In the genomic region with DNA sequence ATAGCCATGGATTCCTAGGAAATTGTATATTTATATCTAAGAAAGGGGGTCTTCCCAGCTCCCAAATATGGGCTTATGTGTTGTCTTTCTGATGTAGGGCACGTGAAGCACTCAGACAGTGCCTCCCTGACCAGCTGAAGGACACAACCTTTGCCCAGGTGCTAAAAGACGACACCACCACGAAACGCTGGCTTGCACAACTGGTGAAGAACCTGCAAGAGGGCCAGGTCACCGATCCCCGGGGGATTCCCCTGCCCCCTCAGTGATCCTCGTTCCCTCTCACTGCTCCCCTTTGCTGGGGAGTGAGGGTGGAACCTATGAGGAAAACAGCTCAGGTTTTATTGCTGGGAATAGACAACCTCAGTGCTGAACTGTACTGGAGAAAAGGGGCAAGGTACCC, we compare ENCODE assay signal across 28 mouse cellular contexts. TPM values are rescaled to one million over a fixed set of nuclear protein-coding genes. Genes with fewer than 3 reads are reported as not detected.
DNase-seq lines count a peak whose midpoint lies in the region; ATAC-seq and TF ChIP-seq lines count a peak whose summit lies in the region.
"Had no signal": no experiment of that assay in that cellular context is flagged by ENCODE, and none has a peak within 500 bp of the region (broad histone marks: within the 10 kb centered on the region; RNA-seq: fewer than 3 reads in every experiment).

No protein-coding gene starts in this region.

- H3K4me2 ChIP-seq in kidney, embryonic 14.5 days (replicated peaks; ENCODE audit: low read depth, low read length), result no peak overlapping the region
- H3K4me2 ChIP-seq in liver, embryonic 11.5 days, result no peak overlapping the region
- H3K4me2 ChIP-seq: embryonic facial prominence, embryonic 13.5 days; forebrain, embryonic 12.5 days; forebrain, embryonic 15.5 days; heart, embryonic 13.5 days; hindbrain, embryonic 12.5 days had no signal

- peaks cover 84% of the 10 kb centered on the region for H3K36me3 ChIP-seq in kidney, embryonic 14.5 days (ENCODE audit: control insufficient read depth, insufficient read depth, low read length)
- H3K36me3 ChIP-seq in liver, adult 2 months (ENCODE audit: control insufficient read depth, insufficient read depth, low read length), result peaks cover 55% of the 10 kb centered on the region
- H3K36me3 ChIP-seq in liver, embryonic 11.5 days (ENCODE audit: control insufficient read depth, insufficient read depth, low read length), result peaks cover 41% of the 10 kb centered on the region

- TF ChIP-seq CTCF in liver, adult 2 months (IDR thresholded peaks at IDR 0.05; ENCODE audit: low read depth, low read length), result no peak

- H3K4me3 ChIP-seq in kidney, embryonic 14.5 days (ENCODE audit: low read length), result no peak overlapping the region
- no peak overlapping the region for H3K4me3 ChIP-seq in liver, adult 2 months (ENCODE audit: insufficient read depth, low read depth, low read length)
- no peak overlapping the region for H3K4me3 ChIP-seq in liver, embryonic 11.5 days (ENCODE audit: low read depth, low read length)
- H3K4me3 ChIP-seq: embryonic facial prominence, embryonic 10.5 days; embryonic facial prominence, embryonic 13.5 days; erythroblast, embryonic 14.5 days; forebrain, embryonic 12.5 days; forebrain, embryonic 15.5 days; heart, adult 2 months; heart, embryonic 10.5 days; heart, embryonic 13.5 days; hindbrain, embryonic 12.5 days had no signal

- no peak for TF ChIP-seq POLR2A in liver, adult 2 months (IDR thresholded peaks at IDR 0.05; ENCODE audit: extremely low read depth, insufficient read depth, low read length)

- WGBS in kidney, embryonic 14.5 days, result 56% methylated on average over 7 of the region's 7 CpGs
- 26% methylated on average over 7 of the region's 7 CpGs for WGBS in liver, adult 2 months
- WGBS in liver, embryonic 11.5 days, result 95% methylated on average over 7 of the region's 7 CpGs

- H3K9ac ChIP-seq in kidney, embryonic 14.5 days (ENCODE audit: low read depth, low read length), result no peak overlapping the region
- no peak overlapping the region for H3K9ac ChIP-seq in liver, adult 2 months (ENCODE audit: low read depth, low read length)
- H3K9ac ChIP-seq in liver, embryonic 11.5 days (ENCODE audit: low read depth, low read length), result no peak overlapping the region
- H3K9ac ChIP-seq: embryonic facial prominence, embryonic 13.5 days; forebrain, embryonic 12.5 days; forebrain, embryonic 15.5 days; heart, embryonic 13.5 days; hindbrain, embryonic 12.5 days had no signal

- ATAC-seq in kidney, embryonic 14.5 days (ENCODE audit: low FRiP score, low TSS enrichment), result no peak
- no peak for ATAC-seq in liver, embryonic 11.5 days (replicated peaks; ENCODE audit: low FRiP score)
- no peak for ATAC-seq in megakaryocyte, adult 5-6 weeks (ENCODE audit: poor library complexity, severe bottlenecking)
- ATAC-seq: activated CD4-positive, CD25-positive, alpha-beta regulatory T cell, adult 4 months; forebrain, embryonic 15.5 days had no signal

- peak; percentile 86 for DNase-seq in heart, adult 11 months
- DNase-seq in heart, postnatal 4 days, result no peak
- DNase-seq in kidney, adult 9 months, result peak; percentile 71
- peak; percentile 24 for DNase-seq in liver, adult 2 months (ENCODE audit: extremely low read depth, low read depth, low spot score)
- DNase-seq in liver, embryonic 11.5 days (ENCODE audit: low spot score), result no peak
- peak; percentile 29 to 60 for DNase-seq in kidney, postnatal 36 days
- DNase-seq: adrenal gland, adult 8-10 months; adrenal gland, postnatal 25 days; cerebellum, adult 11-12 months; cerebellum, adult 8-10 months; cerebellum, postnatal 10 days; cerebellum, postnatal 36 days; embryo, embryonic 11 days; gastrocnemius, postnatal 25 days; heart, adult 2 months; heart, postnatal 14 days had no signal

- H3K4me1 ChIP-seq in kidney, embryonic 14.5 days (ENCODE audit: control insufficient read depth, insufficient read depth, low read length), result no peaks in the 10 kb centered on the region
- no peaks in the 10 kb centered on the region for H3K4me1 ChIP-seq in liver, adult 2 months (ENCODE audit: control insufficient read depth, insufficient read depth, low read length)
- H3K4me1 ChIP-seq in liver, embryonic 11.5 days (replicated peaks; ENCODE audit: control insufficient read depth, insufficient read depth, low read length), result no peaks in the 10 kb centered on the region
- H3K4me1 ChIP-seq: embryonic facial prominence, embryonic 10.5 days; embryonic facial prominence, embryonic 13.5 days; forebrain, embryonic 12.5 days; forebrain, embryonic 15.5 days; heart, embryonic 10.5 days; heart, embryonic 13.5 days; hindbrain, embryonic 12.5 days had no signal

- H3K79me2 ChIP-seq in liver, adult 2 months (ENCODE audit: control insufficient read depth, insufficient read depth, low read length), result no peaks in the 10 kb centered on the region

- no peaks in the 10 kb centered on the region for H3K9me3 ChIP-seq in kidney, embryonic 14.5 days (ENCODE audit: control insufficient read depth, low read length)
- H3K9me3 ChIP-seq in liver, embryonic 11.5 days (ENCODE audit: control insufficient read depth, low read length), result no peaks in the 10 kb centered on the region
- H3K9me3 ChIP-seq: embryonic facial prominence, embryonic 10.5 days; embryonic facial prominence, embryonic 13.5 days; forebrain, embryonic 12.5 days; forebrain, embryonic 15.5 days; heart, embryonic 10.5 days; heart, embryonic 13.5 days; hindbrain, embryonic 12.5 days had no signal

- H3K27me3 ChIP-seq in kidney, embryonic 14.5 days (ENCODE audit: control insufficient read depth, insufficient read depth, low read length), result no peaks in the 10 kb centered on the region
- no peaks in the 10 kb centered on the region for H3K27me3 ChIP-seq in liver, adult 2 months (ENCODE audit: control insufficient read depth, insufficient read depth, low read length)
- no peaks in the 10 kb centered on the region for H3K27me3 ChIP-seq in liver, embryonic 11.5 days (replicated peaks; ENCODE audit: control insufficient read depth, insufficient read depth, low read length)
- H3K27me3 ChIP-seq: embryonic facial prominence, embryonic 13.5 days; forebrain, embryonic 12.5 days; forebrain, embryonic 15.5 days; heart, embryonic 13.5 days; hindbrain, embryonic 12.5 days had no signal

- H3K27ac ChIP-seq in kidney, embryonic 14.5 days (ENCODE audit: low read depth, low read length), result no peak overlapping the region
- H3K27ac ChIP-seq in liver, adult 2 months (replicated peaks; ENCODE audit: insufficient read depth, low read depth, low read length), result no peak overlapping the region
- no peak overlapping the region for H3K27ac ChIP-seq in liver, embryonic 11.5 days (ENCODE audit: low read depth, low read length)
- H3K27ac ChIP-seq: embryonic facial prominence, embryonic 10.5 days; embryonic facial prominence, embryonic 13.5 days; forebrain, embryonic 12.5 days; forebrain, embryonic 15.5 days; heart, adult 2 months; heart, embryonic 10.5 days; heart, embryonic 13.5 days; hindbrain, embryonic 12.5 days had no signal

RNA-seq across cellular contexts. Expression of a gene that starts 14.1 kb away (rescaled TPM):
- under 1 TPM in 1 of 2 experiments, not detected in 1; 0.18 TPM for total RNA-seq in heart, postnatal 4 days (2021)
- polyA plus RNA-seq in kidney, embryonic 14.5 days (2014; fragmentation: Nextera tagmentation; extraction: Ambion mirVana), result 1.0 and 1.2 TPM in 2 replicates
- not detected in 2 replicates for total RNA-seq in liver, adult 2 months (2014; rRNA removed)
- polyA plus RNA-seq in liver, adult 2 months (2012; rRNA removed), result not detected in 2 replicates
- 0.10 TPM in 1 of 2 replicates, not detected in the other for polyA plus RNA-seq in liver, embryonic 11.5 days (2014; fragmentation: Nextera tagmentation; extraction: Ambion mirVana)
- not detected in 2 replicates for total RNA-seq in megakaryocyte, adult 5-6 weeks (2015)
- total RNA-seq in megakaryocyte, adult 5-6 weeks (2017), result not detected in 2 replicates
- total RNA-seq: heart, adult 2 months; heart, postnatal 14 days; hematopoietic stem cell, adult 5-6 weeks had no signal
- polyA plus RNA-seq: erythroblast, embryonic 14.5 days had no signal

RNA-seq across cellular contexts. Expression of a gene that starts 15.5 kb away (rescaled TPM):
- total RNA-seq in heart, postnatal 4 days (2021), result 10 to 100 TPM; 22.2 to 26.0 TPM
- 31.9 and 43.9 TPM in 2 replicates for polyA plus RNA-seq in kidney, embryonic 14.5 days (2014; fragmentation: Nextera tagmentation; extraction: Ambion mirVana)
- total RNA-seq in liver, adult 2 months (2014; rRNA removed), result 5.3 and 8.8 TPM in 2 replicates
- 1.0 and 1.4 TPM in 2 replicates for polyA plus RNA-seq in liver, adult 2 months (2012; rRNA removed)
- polyA plus RNA-seq in liver, embryonic 11.5 days (2014; fragmentation: Nextera tagmentation; extraction: Ambion mirVana), result 28.8 and 32.3 TPM in 2 replicates
- 14.7 and 18.0 TPM in 2 replicates for total RNA-seq in megakaryocyte, adult 5-6 weeks (2015)
- total RNA-seq in megakaryocyte, adult 5-6 weeks (2017), result 23.0 and 26.4 TPM in 2 replicates

RNA-seq across cellular contexts. Expression of a gene that starts 22.7 kb away (rescaled TPM):
- 10 to 100 TPM; 27.1 to 31.3 TPM for total RNA-seq in heart, postnatal 4 days (2021)
- polyA plus RNA-seq in kidney, embryonic 14.5 days (2014; fragmentation: Nextera tagmentation; extraction: Ambion mirVana), result 76.1 and 92.9 TPM in 2 replicates
- 8.5 and 10.5 TPM in 2 replicates for total RNA-seq in liver, adult 2 months (2014; rRNA removed)
- 9.6 and 10.7 TPM in 2 replicates for polyA plus RNA-seq in liver, adult 2 months (2012; rRNA removed)
- polyA plus RNA-seq in liver, embryonic 11.5 days (2014; fragmentation: Nextera tagmentation; extraction: Ambion mirVana), result 88.5 and 90.8 TPM in 2 replicates
- 36.8 and 40.0 TPM in 2 replicates for total RNA-seq in megakaryocyte, adult 5-6 weeks (2015)
- total RNA-seq in megakaryocyte, adult 5-6 weeks (2017), result 58.0 and 71.2 TPM in 2 replicates

RNA-seq across cellular contexts. Expression of a gene that starts 59.5 kb away (rescaled TPM):
- total RNA-seq in heart, postnatal 4 days (2021), result 10 to 100 TPM in 1 of 2 experiments, 1 to 10 TPM in 1; 9.4 to 11.0 TPM
- polyA plus RNA-seq in kidney, embryonic 14.5 days (2014; fragmentation: Nextera tagmentation; extraction: Ambion mirVana), result 5.8 and 10.5 TPM in 2 replicates
- 2.0 and 2.6 TPM in 2 replicates for total RNA-seq in liver, adult 2 months (2014; rRNA removed)
- polyA plus RNA-seq in liver, adult 2 months (2012; rRNA removed), result 2.9 and 4.7 TPM in 2 replicates
- 6.5 and 8.1 TPM in 2 replicates for polyA plus RNA-seq in liver, embryonic 11.5 days (2014; fragmentation: Nextera tagmentation; extraction: Ambion mirVana)
- total RNA-seq in megakaryocyte, adult 5-6 weeks (2015), result 14.5 and 16.2 TPM in 2 replicates
- 6.2 and 7.2 TPM in 2 replicates for total RNA-seq in megakaryocyte, adult 5-6 weeks (2017)

RNA-seq across cellular contexts. Expression of a gene that starts 59.5 kb away (rescaled TPM):
- total RNA-seq in heart, postnatal 4 days (2021), result 10 to 100 TPM; 21.7 to 22.5 TPM
- polyA plus RNA-seq in kidney, embryonic 14.5 days (2014; fragmentation: Nextera tagmentation; extraction: Ambion mirVana), result 14.4 and 18.9 TPM in 2 replicates
- total RNA-seq in liver, adult 2 months (2014; rRNA removed), result 11.6 and 12.4 TPM in 2 replicates
- polyA plus RNA-seq in liver, adult 2 months (2012; rRNA removed), result 17.8 and 18.3 TPM in 2 replicates
- 25.7 and 26.4 TPM in 2 replicates for polyA plus RNA-seq in liver, embryonic 11.5 days (2014; fragmentation: Nextera tagmentation; extraction: Ambion mirVana)
- 9.8 and 9.9 TPM in 2 replicates for total RNA-seq in megakaryocyte, adult 5-6 weeks (2015)
- 8.3 and 10.9 TPM in 2 replicates for total RNA-seq in megakaryocyte, adult 5-6 weeks (2017)

Comparison
In these comparisons a context has a peak if more than half of its experiments do, and no peak if none do; other contexts are left out.
1. DNase-seq: peak in heart, adult 11 months (single experiment), kidney, adult 9 months (single experiment), liver, adult 2 months (single experiment) and kidney, postnatal 36 days (2 of 2); none in heart, postnatal 4 days (single experiment) and liver, embryonic 11.5 days (single experiment).